Mouse (Mus musculus) brain, embryonic 14.5 days (tissue): ENCODE data around the gene Gm49320.

ENCODE experiments used
- CTCF ChIP-seq: fragments of 200-500 bp; IDR thresholded peaks from 2 replicates; pipeline ENCODE4 v1.5.1; 2012; ENCODE audit warnings: inconsistent platforms, mild to moderate bottlenecking, moderate library complexity, borderline replicate concordance; ENCODE audit not compliant: insufficient read depth, insufficient read length; ENCODE audit errors: extremely low read depth
- POLR2A ChIP-seq: fragments of 200-500 bp; IDR thresholded peaks from 2 replicates; pipeline ENCODE4 v1.6.1; 2012; ENCODE audit warnings: mild to moderate bottlenecking, inconsistent platforms, borderline replicate concordance; ENCODE audit not compliant: poor library complexity, insufficient read depth, insufficient read length, severe bottlenecking; ENCODE audit errors: extremely low read depth

GRCm38 (mm10) chr8:4259805-4260170 lies 21.1 kb downstream of the Gm49320 start:
- no peak for TF ChIP-seq CTCF
- no peak for TF ChIP-seq POLR2A
